Mouse (Mus musculus) kidney, postnatal 10 days (tissue): ENCODE measurements around the gene Mical1.

ENCODE experiments used
- DNase-seq: peaks from one replicate; pipeline ENCODE4 v3.0.0; 2021; ENCODE audit warnings: mixed read lengths

Mical1 gene

GRCm38 (mm10) chr10:41523386-41523785, 47.3 kb downstream of the Mical1 start:
- DNase-seq, result no peak

GRCm38 (mm10) chr10:41525696-41526095, 49.6 kb downstream of the Mical1 start:
- no peak for DNase-seq

- DNase-seq, result no peak
Measured at GRCm38 (mm10) chr10:41529972-41530371, 53.9 kb downstream of the Mical1 start.

- DNase-seq, result no peak
Measured at GRCm38 (mm10) chr10:41535991-41536390, 59.9 kb downstream of the Mical1 start.
